Mouse (Mus musculus) MN1 (cell line): Measurements from ENCODE around the gene Gfy.
"Not testable (repeated sequence)": the region's sequence is repeated elsewhere in the genome, so short reads cannot be mapped to it uniquely, and the experiment has no call there.

ENCODE experiments used
- DNase-seq: peaks from one replicate; pipeline ENCODE4 v3.0.0-alpha.2; 2016; ENCODE audit warnings: low spot score

The Gfy gene

DNA sequence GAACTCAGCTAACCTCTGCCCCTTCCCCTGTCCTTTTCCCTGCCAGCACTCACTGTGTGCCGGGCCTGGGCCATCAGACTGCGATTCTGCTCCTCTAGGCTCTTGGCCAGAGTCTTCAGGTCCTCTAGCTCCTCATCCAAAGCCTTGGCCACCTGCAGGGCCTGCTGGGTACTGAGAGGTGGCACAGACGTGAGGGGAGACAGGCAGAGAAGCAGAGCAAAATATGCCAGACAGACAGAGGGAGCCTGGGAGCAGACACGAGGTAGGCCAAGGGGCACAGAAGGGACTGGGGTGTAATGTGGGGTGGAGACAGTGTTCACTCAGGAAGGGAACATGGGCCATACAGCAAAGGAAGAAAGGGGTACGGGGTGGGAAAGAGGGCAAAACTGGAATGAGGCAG, 14.0 kb upstream of the Gfy start:
- no peak for DNase-seq

DNA sequence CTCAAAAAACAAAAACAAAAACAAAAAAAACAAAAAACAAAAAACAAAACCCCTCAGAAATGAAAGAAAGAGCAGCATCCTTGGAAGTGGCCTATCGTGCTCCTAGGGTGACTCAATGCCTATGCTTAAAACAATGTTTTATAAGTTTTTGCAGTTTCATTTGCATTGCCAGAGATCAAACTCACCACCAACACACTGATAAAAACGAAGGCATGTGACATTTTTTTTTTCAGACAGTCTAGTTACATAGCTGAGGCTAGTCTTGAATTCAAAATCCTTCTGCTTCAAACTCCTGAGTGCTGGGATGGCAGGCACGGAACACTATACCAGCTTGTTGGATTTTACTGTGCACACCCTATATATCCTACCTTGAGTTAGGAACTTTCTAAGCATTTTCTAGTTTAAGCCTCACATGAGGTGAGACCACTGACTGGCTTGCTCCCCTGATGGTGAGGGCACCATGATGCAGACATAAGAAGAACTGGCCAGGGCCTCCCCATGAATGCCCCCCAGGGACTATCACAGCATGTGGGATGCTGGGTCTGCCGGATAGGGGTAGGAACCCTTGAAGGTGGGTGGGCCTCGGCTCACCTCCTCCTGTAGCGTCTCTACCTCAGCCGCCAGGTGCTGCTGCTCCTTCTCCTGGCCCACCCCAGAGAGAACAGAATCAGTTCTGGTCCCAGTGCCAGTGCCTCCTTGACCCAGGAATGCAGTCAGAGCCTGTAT, 13.4 kb upstream of the Gfy start:
- DNase-seq, result no peak

GRCm38 (mm10) chr7:45191803-45192363, 12.5 kb upstream of the Gfy start:
- peak; percentile 54 for DNase-seq

DNA sequence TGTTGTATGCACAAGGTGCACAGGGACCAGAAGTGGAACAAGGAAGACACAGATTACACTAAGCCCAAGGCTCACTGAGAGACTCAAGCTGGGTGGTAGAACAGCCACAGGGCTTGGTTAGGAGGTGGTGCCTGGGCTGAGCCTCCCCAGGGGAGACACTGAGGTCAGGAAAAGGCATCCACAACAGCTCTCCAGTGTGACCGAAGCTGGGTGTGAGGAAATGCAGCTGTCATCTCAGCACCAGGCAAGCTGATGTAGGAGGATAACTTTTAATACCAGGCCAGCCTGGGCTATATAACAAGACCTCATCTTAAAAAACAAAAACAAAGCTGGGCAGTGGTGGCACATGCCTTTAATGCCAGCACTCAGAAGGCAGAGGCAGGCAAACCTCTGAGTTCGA, 11.8 kb upstream of the Gfy start:
- DNase-seq, result no peak

DNA sequence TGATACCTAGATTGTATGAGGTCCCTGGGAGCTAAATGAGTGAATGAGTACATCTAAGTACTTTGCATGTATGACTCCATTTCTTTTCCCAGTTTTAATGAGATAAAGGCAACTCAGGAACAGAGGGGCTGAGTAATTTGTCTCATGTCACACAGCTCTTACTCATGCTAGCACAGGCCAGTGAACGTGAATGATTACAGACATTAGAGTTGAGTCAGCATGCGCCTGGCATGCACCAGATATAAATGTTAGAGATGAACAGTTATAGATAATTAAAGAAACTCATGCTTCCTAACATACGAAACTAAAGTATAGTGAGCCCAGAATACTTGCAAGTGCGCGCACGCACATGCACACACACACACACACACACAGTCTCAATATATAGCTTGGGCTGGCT, 10.8 kb upstream of the Gfy start:
- no peak for DNase-seq

DNA sequence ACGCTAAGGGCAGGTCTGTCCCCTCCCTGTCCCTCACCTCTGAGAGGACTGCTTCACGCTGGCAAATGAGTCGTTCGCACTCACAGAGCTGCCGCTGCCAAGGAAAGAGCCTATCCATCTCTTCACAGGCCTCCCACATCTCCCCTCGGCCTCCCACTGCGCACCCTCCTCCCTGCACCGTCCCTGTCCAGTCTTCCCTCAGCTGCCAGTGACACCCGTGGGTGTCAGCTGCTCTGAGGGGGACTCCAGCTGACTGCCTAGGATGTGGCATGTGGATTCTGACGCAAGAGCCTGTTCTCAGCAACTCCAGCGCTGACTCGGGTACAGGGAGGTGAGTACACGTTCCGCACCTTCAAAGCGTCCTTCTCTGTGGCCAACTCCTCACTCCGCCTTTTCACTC, 10.2 kb upstream of the Gfy start:
- no peak for DNase-seq

DNA sequence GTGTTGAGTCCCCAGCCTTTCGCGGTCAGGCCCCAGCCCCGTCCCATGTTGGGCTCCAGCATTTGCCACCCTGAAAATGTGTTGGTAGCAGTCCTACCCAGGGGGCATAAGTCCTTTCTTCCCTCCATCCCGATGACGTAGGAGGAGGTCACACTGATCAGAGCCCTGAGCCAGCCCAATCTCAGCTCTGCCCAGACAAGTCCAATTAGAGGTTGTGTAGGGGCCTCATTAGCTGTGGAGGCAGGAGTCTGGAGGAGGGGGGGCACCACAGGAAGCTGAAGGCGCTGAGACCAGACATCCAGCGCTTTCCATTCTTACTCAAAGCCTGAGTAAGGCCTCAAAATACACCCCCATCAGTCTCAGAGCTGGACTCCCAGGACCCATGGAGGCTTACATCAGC, 6.6 kb upstream of the Gfy start:
- no peak for DNase-seq

DNA sequence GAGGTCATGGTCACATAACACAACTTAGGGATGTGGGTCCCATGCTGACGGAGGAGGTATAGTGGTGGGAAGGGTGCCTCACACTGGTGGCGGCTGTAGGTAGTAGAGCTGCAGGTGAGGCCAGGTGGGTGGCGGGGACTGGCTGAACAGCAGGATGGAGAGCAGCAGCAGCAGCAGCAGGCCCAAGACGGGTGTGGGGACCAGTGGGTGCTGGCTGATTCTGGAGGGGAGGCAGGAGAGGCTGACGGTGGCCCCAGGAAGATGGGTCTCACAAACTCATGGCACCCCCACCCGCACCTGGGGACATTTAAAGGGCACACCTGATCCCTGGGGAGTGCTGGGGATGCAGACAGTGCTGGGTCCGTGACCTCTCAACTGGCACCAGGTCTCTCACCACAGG, 4.3 kb upstream of the Gfy start:
- no peak for DNase-seq

GRCm38 (mm10) chr7:45182606-45183005, 3.2 kb upstream of the Gfy start:
- DNase-seq, result no peak

DNA sequence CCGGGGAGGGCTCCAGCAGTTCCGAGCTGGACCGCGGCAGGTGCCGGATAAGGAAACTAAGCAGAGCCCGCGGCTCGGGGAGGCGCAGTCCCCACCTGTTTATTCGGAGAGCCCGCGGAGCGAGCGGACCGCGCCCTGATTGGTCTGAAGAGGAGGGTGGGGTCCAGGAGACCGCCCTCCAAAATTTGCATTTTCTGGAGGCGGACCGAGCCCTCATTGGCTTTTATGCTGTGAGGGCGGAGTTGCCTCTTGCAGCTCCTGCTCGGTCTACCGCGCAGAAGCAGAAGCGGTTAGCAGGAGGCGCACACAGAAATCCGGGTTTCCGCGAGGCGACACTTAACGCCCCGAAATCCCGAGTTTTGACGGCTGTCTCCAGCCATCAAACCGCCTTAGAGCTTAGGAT, 2.8 kb upstream of the Gfy start:
- peak; percentile 94 for DNase-seq

GRCm38 (mm10) chr7:45181540-45181939, 2.2 kb upstream of the Gfy start:
- DNase-seq, result peak; percentile 63

DNA sequence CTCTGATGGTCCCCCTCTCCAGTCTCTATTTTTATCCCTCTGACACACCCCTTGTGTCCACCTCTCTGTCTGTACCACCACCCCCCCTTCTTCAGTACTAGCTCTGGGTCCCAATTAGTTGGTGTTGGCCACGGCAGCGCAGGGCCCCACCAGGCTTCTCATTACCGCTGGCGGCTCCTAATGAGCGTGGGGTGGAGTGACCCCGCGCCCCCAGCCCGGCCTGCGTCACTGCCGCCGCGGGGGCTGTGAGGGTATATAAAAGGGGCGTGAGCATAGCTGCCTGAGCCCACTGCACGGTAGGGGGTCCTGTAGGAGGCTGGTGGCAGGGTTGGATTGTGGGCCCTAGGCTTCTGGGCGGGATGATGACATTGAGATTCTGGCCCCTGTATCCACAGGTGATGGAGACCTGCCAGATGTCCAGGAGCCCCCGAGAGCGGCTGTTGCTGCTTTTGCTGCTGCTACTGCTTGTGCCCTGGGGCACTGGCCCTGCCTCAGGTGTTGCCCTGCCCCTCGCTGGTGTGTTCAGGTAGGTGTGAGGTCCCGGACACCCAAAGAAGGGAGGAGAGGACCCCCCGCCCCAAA, 1.6 kb upstream of the Gfy start, which contains the start of gene Pth2:
TSS of gene Pth2 (plus strand) at position 100 of the 582 bp plus-strand sequence.
- DNase-seq, result no peak

DNA sequence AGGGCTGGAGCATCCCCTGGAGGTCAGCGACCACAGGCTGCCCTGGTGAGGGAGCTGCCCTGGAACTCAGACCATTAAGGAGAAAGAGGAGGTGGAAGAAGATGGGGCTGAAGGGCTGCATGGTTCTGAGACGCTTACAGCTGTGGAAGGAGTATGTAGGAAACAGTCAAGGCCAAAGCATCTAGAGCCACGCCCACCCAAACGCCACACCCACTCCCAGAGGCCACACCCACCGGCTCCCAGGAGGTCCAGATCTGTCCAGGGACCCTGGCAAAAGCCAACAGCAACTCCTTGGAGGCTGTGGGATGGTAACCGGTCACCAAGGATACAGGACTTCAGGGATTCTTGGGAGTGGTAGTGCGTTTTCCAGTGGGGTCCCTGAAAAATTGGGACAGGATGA, 819 bp downstream of the Gfy start:
- no peak for DNase-seq

DNA sequence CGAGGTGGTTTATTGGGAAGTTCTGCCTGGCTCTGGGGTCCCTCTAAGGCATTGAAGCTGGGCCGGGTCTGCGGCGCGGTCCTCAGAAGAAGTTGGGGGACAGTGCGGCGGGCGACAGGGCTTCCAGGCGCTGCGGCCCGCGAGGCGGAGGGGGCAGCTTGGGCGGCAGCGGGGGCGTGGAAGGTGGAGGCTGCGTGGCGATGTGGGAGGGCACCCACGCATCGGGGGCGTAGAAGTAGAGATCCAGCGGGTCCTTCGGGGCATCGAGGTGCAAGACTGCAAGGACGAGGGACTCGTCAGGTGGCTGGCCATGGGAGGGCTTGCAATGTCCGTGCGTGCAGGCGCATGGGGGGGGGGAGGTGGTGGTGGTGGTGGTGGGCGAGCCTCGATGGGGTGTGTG, 3.0 kb downstream of the Gfy start:
- DNase-seq, result no peak

GRCm38 (mm10) chr7:45175929-45176328, 3.4 kb downstream of the Gfy start:
- DNase-seq, result no peak

DNA sequence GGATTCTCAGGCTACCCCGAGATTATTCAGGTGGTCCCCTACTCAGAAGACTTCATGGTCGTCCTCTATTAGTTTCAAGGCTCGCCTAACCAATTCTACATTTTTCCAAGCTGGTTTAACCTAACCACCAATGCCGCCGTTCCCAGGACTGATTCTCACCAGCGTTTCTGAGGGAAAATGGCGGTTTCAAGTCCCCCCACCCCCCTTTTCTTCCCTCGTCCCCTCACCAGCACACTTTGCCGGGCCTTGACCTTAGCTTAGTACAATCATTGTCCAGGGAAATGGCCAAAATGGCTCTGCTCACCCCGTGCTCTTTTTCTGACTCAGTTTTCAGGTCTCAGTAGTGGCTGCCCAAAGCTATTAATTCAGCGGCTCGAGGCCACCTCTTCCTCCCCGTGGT, 4.0 kb downstream of the Gfy start:
- DNase-seq, result no peak

DNA sequence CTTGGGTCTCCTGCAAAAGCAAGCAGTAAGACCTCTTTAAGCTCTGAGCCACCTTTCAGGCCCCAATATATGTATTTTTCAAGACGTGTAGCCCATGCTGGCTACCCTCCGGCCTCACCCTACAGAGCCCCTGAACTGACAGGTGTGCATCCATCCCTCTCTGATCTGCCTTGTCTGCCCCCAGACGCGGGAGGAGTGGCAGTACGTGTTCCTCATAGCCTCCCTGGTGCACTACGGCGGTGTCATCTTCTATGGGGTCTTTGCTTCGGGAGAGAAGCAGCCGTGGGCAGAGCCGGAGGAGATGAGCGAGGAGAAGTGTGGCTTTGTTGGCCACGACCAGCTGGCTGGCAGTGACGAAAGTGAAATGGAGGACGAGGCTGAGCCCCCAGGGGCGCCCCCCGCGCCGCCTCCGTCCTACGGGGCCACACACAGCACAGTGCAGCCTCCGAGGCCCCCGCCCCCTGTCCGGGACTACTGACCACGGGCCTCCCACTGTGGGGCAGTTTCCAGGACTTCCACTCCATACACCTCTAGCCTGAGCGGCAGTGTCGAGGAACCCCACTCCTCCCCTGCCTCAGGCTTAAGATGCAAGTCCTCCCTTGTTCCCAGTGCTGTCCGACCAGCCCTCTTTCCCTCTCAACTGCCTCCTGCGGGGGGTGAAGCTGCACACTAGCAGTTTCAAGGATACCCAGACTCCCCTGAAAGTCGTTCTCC, 4.6 kb downstream of the Gfy start:
- no peak for DNase-seq

DNA sequence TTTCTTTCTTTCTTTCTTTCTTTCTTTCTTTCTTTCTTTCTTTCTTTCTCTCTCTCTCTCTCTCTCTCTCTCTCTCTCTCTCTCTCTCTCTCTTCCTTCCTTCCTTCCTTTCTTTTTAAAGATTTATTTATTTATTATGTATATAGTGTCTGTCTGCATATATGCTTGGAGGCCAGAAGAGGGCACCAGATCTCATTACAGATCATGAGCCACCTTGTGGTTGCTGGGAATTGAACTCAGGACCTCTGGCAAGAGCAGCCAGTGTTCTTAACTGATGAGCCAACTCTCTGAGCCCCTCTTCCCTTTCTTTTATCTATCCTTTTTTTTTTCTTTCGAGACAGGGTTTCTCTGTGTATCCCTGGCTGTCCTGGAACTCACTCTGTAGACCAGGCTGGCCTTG, 5.6 kb downstream of the Gfy start:
- DNase-seq, result not testable (repeated sequence)

- no peak for DNase-seq
These were observed 6.4 kb downstream of the Gfy start for GRCm38 (mm10) chr7:45172974-45173373.

DNA sequence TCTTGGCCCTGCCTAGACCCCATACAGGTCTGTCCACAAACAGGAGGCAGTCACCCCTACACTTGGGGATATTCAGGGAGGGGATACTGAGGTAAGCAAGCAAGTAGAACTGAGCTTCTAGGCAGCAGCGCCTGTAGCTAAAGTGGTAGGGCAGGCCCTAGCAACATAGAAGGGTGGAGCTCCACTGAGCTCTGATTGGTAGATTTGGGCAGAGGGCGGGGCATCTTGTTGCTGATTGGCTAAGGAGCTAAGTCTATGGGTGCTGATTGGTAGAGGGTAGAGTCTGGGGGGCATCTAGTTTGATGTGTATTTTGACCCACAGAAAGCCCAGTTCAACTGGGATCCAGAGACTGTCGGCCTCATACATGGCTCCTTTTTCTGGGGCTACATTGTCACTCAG, 9.9 kb downstream of the Gfy start:
- DNase-seq, result no peak

DNA sequence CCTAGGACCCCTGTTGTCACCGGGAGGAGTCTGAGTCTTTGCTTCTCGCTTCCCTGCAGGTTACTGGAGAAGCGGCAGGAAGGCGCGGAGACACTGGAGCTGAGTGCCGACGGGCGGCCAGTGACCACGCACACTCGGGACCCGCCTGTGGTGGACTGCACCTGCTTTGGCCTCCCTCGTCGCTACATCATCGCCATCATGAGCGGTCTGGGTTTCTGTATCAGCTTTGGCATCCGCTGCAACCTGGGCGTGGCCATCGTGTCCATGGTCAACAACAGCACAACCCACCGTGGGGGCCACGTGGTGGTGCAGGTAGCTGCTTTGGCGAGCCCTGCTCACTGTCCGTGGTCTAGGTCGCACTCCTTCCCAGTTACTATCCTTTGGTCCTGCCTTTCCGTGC, 10.7 kb downstream of the Gfy start:
- no peak for DNase-seq

DNA sequence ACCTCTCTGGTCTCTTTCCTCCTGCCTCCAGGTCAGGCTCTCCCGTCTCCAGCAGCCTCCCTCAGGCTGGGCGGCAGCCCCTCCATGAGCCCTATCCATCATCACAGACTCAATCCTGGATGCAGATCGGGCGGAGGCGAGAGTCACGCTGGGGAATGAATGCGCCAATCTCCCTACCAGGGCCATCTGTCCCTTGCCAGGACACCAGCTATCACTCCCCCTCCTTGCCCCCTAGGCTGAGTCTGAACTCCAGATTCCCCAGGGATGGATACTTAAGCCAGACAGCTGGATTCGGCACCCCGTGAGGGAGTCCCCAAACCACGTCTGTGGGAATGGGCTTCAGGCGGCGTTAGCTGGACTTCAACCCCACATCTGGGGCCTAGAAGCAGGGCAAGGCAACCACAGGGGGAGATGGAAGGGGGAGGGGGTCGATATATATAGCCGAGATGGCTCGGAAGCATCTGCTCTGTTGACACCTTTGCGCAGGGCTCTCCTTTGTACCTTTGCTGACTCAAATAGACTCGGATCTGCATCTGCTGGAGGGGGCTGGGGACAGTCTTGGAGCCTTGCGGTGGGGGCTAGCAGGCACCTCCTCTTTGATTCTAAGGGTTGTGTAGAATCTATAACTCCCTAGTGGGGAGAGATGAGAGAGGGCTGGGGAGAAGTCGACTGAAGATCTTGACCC, 11.5 kb downstream of the Gfy start:
- no peak for DNase-seq
